Mouse (Mus musculus) adrenal gland, postnatal 14 days (tissue): Measurements from ENCODE around the gene Noc4l. TPM values are rescaled to one million over a fixed set of nuclear protein-coding genes. Genes with fewer than 3 reads are reported as not detected.

Experiments used
- DNase-seq: peaks from one replicate; pipeline ENCODE4 v3.0.0; 2021; ENCODE audit warnings: mixed read lengths
- microRNA-seq, 2 experiments: library from miRNA; unstranded; fragments of <30 nt; microRNA quantifications; one replicate each; pipeline ENCODE4 v1.2.0; 2021
- total RNA-seq: library from RNA; stranded (reverse); gene quantifications from 2 replicates; pipeline ENCODE4 v1.2.3, GENCODE M21; 2021

The Noc4l gene
- total RNA-seq, 1 experiment from 2014 or later, result 24.7 TPM

- no peak for DNase-seq
Observed at GRCm38 (mm10) chr5:110609425-110609824, 43.8 kb downstream of the Noc4l start.

- DNase-seq, result no peak
Observed at GRCm38 (mm10) chr5:110608941-110609340, 44.3 kb downstream of the Noc4l start.

GRCm38 (mm10) chr5:110608336-110608735 lies 44.9 kb downstream of the Noc4l start:
- DNase-seq, result no peak

- DNase-seq, result peak; percentile 18
Observed at GRCm38 (mm10) chr5:110607767-110608166, 45.5 kb downstream of the Noc4l start.

- DNase-seq, result peak; percentile 28
Observed at GRCm38 (mm10) chr5:110605531-110606221, 47.5 kb downstream of the Noc4l start.

- no peak for DNase-seq
Observed at GRCm38 (mm10) chr5:110604311-110604710, 48.9 kb downstream of the Noc4l start.

GRCm38 (mm10) chr5:110603016-110603685 lies 50.1 kb downstream of the Noc4l start:
- DNase-seq, result peak; percentile 48

Small RNAs within 50 kb of the gene (microRNA-seq; reads per million reads assigned to microRNA genes)
- gene Mir7026, result 1.3 to 1.9 reads per million in 2 experiments

Other genes starting within 250 kb of the Noc4l start
- gene Fbrsl1, start 204.9 kb downstream of the Noc4l start, total RNA-seq, result 74.4 and 78.0 TPM in 2 replicates
- gene Galnt9, start 109.1 kb downstream of the Noc4l start, total RNA-seq, result 0.30 TPM in 1 of 2 replicates, not detected in the other
- gene Ddx51, start within 50 bp of the Noc4l start, total RNA-seq, result 15.7 and 23.6 TPM in 2 replicates
- 84.7 and 85.3 TPM in 2 replicates for gene Ep400, start 117.3 kb upstream of the Noc4l start, total RNA-seq
- gene Pus1, start 127.2 kb upstream of the Noc4l start, total RNA-seq, result 38.5 and 45.8 TPM in 2 replicates
- 49.0 and 50.7 TPM in 2 replicates for gene Ulk1, start 156.7 kb upstream of the Noc4l start, total RNA-seq
- 20.0 and 23.0 TPM in 2 replicates for gene Hscb, start 186.4 kb upstream of the Noc4l start, total RNA-seq
- 5.9 and 6.0 TPM in 2 replicates for gene Chek2, start 186.6 kb upstream of the Noc4l start, total RNA-seq
- 25.5 and 32.5 TPM in 2 replicates for gene Ttc28, start 226.4 kb upstream of the Noc4l start, total RNA-seq